Mouse (Mus musculus) megakaryocyte-erythroid progenitor cell, adult 5-6 weeks (primary cell): ENCODE results near the gene 4930518I15Rik. TPM values are rescaled to one million over a fixed set of nuclear protein-coding genes. Genes with fewer than 3 reads are reported as not detected.
A peak's percentile ranks its signal among the peaks of the same experiment; 100 is the strongest.

Experiments
- ATAC-seq: replicated peaks from 2 replicates; pipeline ENCODE4 v1.8.0; 2016; ENCODE audit warnings: mild to moderate bottlenecking, inconsistent platforms; ENCODE audit not compliant: severe bottlenecking, poor library complexity, low FRiP score, low TSS enrichment
- total RNA-seq, 2 experiments: library from RNA; stranded (forward) in 1 of 2; stranded (reverse) in 1 of 2; fragments of 200-1000, 215-1000 nt in 1 of 2; fragments of >200 nt in 1 of 2; fragmentation: Nextera tagmentation in 1 of 2; gene quantifications; 2 replicates each; pipeline ENCODE4 v1.2.3; 2014 to 2017

4930518I15Rik gene
- total RNA-seq, 2 experiments from 2014 or later: 5.9 TPM; not detected in 1

GRCm38 (mm10) chr2:156810716-156811115 lies 47.0 kb downstream of the 4930518I15Rik start:
- no peak for ATAC-seq

GRCm38 (mm10) chr2:156809579-156809978 lies 48.2 kb downstream of the 4930518I15Rik start:
- ATAC-seq: peak; percentile 48

GRCm38 (mm10) chr2:156806886-156807285 lies 50.9 kb downstream of the 4930518I15Rik start:
- ATAC-seq: no peak

Other genes starting within 250 kb of the 4930518I15Rik start
- 9.0 and 23.4 TPM in 2 replicates for gene Dlgap4, start 244.2 kb downstream of the 4930518I15Rik start, total RNA-seq (2014; fragmentation: Nextera tagmentation)
- 4.0 and 10.9 TPM in 2 replicates for gene Dlgap4, start 244.2 kb downstream of the 4930518I15Rik start, total RNA-seq (2017)
- gene Myl9, start 82.5 kb downstream of the 4930518I15Rik start, total RNA-seq (2014; fragmentation: Nextera tagmentation): not detected in 2 replicates
- not detected in 2 replicates for gene Myl9, start 82.5 kb downstream of the 4930518I15Rik start, total RNA-seq (2017)
- 17.1 and 27.3 TPM in 2 replicates for gene Tgif2, start 17.9 kb downstream of the 4930518I15Rik start, total RNA-seq (2014; fragmentation: Nextera tagmentation)
- 16.3 and 17.5 TPM in 2 replicates for gene Tgif2, start 17.9 kb downstream of the 4930518I15Rik start, total RNA-seq (2017)
- 197 and 208 TPM in 2 replicates for gene Rab5if, start 5.2 kb upstream of the 4930518I15Rik start, total RNA-seq (2014; fragmentation: Nextera tagmentation)
- gene Rab5if, start 5.2 kb upstream of the 4930518I15Rik start, total RNA-seq (2017): 130 and 141 TPM in 2 replicates
- 0.35 and 0.74 TPM in 2 replicates for gene Sla2, start 29.2 kb upstream of the 4930518I15Rik start, total RNA-seq (2014; fragmentation: Nextera tagmentation)
- 1.7 and 1.8 TPM in 2 replicates for gene Sla2, start 29.2 kb upstream of the 4930518I15Rik start, total RNA-seq (2017)
- gene Ndrg3, start 134.1 kb upstream of the 4930518I15Rik start, total RNA-seq (2014; fragmentation: Nextera tagmentation): 29.3 and 32.0 TPM in 2 replicates
- gene Ndrg3, start 134.1 kb upstream of the 4930518I15Rik start, total RNA-seq (2017): 26.6 and 35.7 TPM in 2 replicates
- 31.8 and 35.1 TPM in 2 replicates for gene Dsn1, start 149.2 kb upstream of the 4930518I15Rik start, total RNA-seq (2014; fragmentation: Nextera tagmentation)
- gene Dsn1, start 149.2 kb upstream of the 4930518I15Rik start, total RNA-seq (2017): 34.1 and 93.4 TPM in 2 replicates
- gene Soga1, start 221.3 kb upstream of the 4930518I15Rik start, total RNA-seq (2014; fragmentation: Nextera tagmentation): 11.0 and 11.7 TPM in 2 replicates
- 5.6 and 8.6 TPM in 2 replicates for gene Soga1, start 221.3 kb upstream of the 4930518I15Rik start, total RNA-seq (2017)
- not detected in 2 replicates for gene Tldc2, start 229.1 kb upstream of the 4930518I15Rik start, total RNA-seq (2014; fragmentation: Nextera tagmentation)
- gene Tldc2, start 229.1 kb upstream of the 4930518I15Rik start, total RNA-seq (2017): not detected in 2 replicates